Comparison of ENCODE assay signal across 8 mouse cellular contexts in genomic region chr7:58788424-58789261, GRCm38 (mm10).
DNase-seq lines count a peak whose midpoint lies in the region; ATAC-seq and TF ChIP-seq lines count a peak whose summit lies in the region.

No protein-coding gene starts in this region.

- no peak overlapping the region for H3K9ac ChIP-seq in forebrain, embryonic 14.5 days (ENCODE audit: low read length)
- H3K9ac ChIP-seq in hindbrain, embryonic 16.5 days (ENCODE audit: low read depth, low read length), result peak overlapping the region; percentile 5; the same call in 1 of the 2 replicates

- no peaks in the 10 kb centered on the region for H3K9me3 ChIP-seq in forebrain, embryonic 14.5 days (replicated peaks; ENCODE audit: control insufficient read depth, low read length)
- H3K9me3 ChIP-seq in hindbrain, embryonic 16.5 days (ENCODE audit: control insufficient read depth, low read length), result no peaks in the 10 kb centered on the region

- peak overlapping the region; percentile 45 for H3K27ac ChIP-seq in left cerebral cortex, adult 2 months
- peak overlapping the region; percentile 41; the same call in 1 of the 2 replicates for H3K27ac ChIP-seq in forebrain, embryonic 14.5 days (ENCODE audit: low read depth, low read length)
- peak overlapping the region; percentile 58 for H3K27ac ChIP-seq in hindbrain, embryonic 16.5 days (ENCODE audit: low read depth, low read length)

- no peak for DNase-seq in left cerebral cortex, adult 2 months (ENCODE audit: extremely low spot score in 1 of 2, low spot score in 2 of 2)
- no peak for DNase-seq in left cerebral cortex, adult 9 months (ENCODE audit: low spot score in 2 of 2)
- DNase-seq in forebrain, embryonic 14.5 days (ENCODE audit: low spot score), result peak; percentile 56
- peak; percentile 15 for DNase-seq in neural tube, embryonic 10.5 days (ENCODE audit: extremely low spot score, low spot score)
- DNase-seq in natural killer cell, adult 2 months (ENCODE audit: low spot score in 2 of 2), result no peak
- no peak for DNase-seq in right cerebral cortex, postnatal 14 days
- no peak for DNase-seq in left cerebral cortex, adult 11 months (ENCODE audit: low spot score)

- intact Hi-C loops in left cerebral cortex, adult 2 months (cut with DNase I), result no loop called here

- no peaks in the 10 kb centered on the region for H3K27me3 ChIP-seq in forebrain, embryonic 14.5 days (replicated peaks; ENCODE audit: control insufficient read depth, insufficient read depth, low read length)
- H3K27me3 ChIP-seq in hindbrain, embryonic 16.5 days (replicated peaks; ENCODE audit: control insufficient read depth, insufficient read depth, low read length), result no peaks in the 10 kb centered on the region

- WGBS in forebrain, embryonic 14.5 days, result 51% methylated on average over 7 of the region's 7 CpGs
- WGBS in hindbrain, embryonic 16.5 days, result 39% methylated on average over 7 of the region's 7 CpGs

- no peak for TF ChIP-seq CTCF in left cerebral cortex, adult 2 months (IDR thresholded peaks at IDR 0.05)

- H3K4me2 ChIP-seq in forebrain, embryonic 14.5 days (ENCODE audit: low read length), result no peak overlapping the region
- no peak overlapping the region for H3K4me2 ChIP-seq in hindbrain, embryonic 16.5 days (ENCODE audit: low read length)

- H3K4me3 ChIP-seq in left cerebral cortex, adult 2 months, result no peak overlapping the region
- no peak overlapping the region for H3K4me3 ChIP-seq in forebrain, embryonic 14.5 days (ENCODE audit: low read depth, low read length)
- H3K4me3 ChIP-seq in hindbrain, embryonic 16.5 days (ENCODE audit: low read length), result no peak overlapping the region

- H3K36me3 ChIP-seq in forebrain, embryonic 14.5 days (ENCODE audit: control insufficient read depth, insufficient read depth, low read length), result no peaks in the 10 kb centered on the region
- no peaks in the 10 kb centered on the region for H3K36me3 ChIP-seq in hindbrain, embryonic 16.5 days (ENCODE audit: control insufficient read depth, insufficient read depth, low read length)

- peaks cover 6% of the 10 kb centered on the region; the same call in 1 of the 2 replicates for H3K4me1 ChIP-seq in forebrain, embryonic 14.5 days (ENCODE audit: control insufficient read depth, insufficient read depth, low read length)
- H3K4me1 ChIP-seq in hindbrain, embryonic 16.5 days (ENCODE audit: control insufficient read depth, insufficient read depth, low read depth, low read length), result peaks cover 16% of the 10 kb centered on the region

- ATAC-seq in forebrain, embryonic 14.5 days, result peak; percentile 51; the same call in 1 of the 2 replicates
- peak; percentile 74 for ATAC-seq in hindbrain, embryonic 16.5 days

Comparison
In these comparisons a context has a peak if more than half of its experiments do, and no peak if none do; other contexts are left out.
1. DNase-seq: peak in forebrain, embryonic 14.5 days (single experiment) and neural tube, embryonic 10.5 days (single experiment); none in left cerebral cortex, adult 2 months (0 of 2), left cerebral cortex, adult 9 months (0 of 2), natural killer cell, adult 2 months (0 of 2), right cerebral cortex, postnatal 14 days (single experiment) and left cerebral cortex, adult 11 months (single experiment).
2. Peak in every context shown above with its lines, with median percentiles within 50 percentile points of each other: H3K27ac ChIP-seq.